Mouse (Mus musculus): ENCODE measurements around the gene Pinlyp. TPM values are rescaled to one million over a fixed set of nuclear protein-coding genes. Genes with fewer than 3 reads are reported as not detected.

Pinlyp gene
- total and polyA plus RNA-seq, 3 experiments: not detected

- intact Hi-C loops (cut with DNase I): loop anchor here (5.0 to 10.0 kb wide), 3 partner anchors 58 to 441 kb away; partner anchors contain the start of gene Rabac1
- Histone ChIP-seq H3K27ac (no peak overlapping the region), H3K36me3 (ENCODE audit: control insufficient read depth, insufficient read depth, low read length) (peaks cover 3% of the 10 kb centered on the region; the same call in 1 of the 2 replicates), H3K27me3 (ENCODE audit: control insufficient read depth, insufficient read depth, low read length) (no peaks in the 10 kb centered on the region), H3K4me3 (no peak overlapping the region), H3K9ac (ENCODE audit: low read depth, low read length) (no peak overlapping the region), H3K79me2 (replicated peaks; ENCODE audit: control insufficient read depth, insufficient read depth, low read length) (peaks cover 2% of the 10 kb centered on the region; the same call in 1 of the 2 replicates), H3K4me1 (ENCODE audit: control insufficient read depth, insufficient read depth, low read length) (peaks cover 2% of the 10 kb centered on the region; the same call in 1 of the 2 replicates)
- 75% methylated on average over 42 of the region's 42 CpGs for WGBS
- TF ChIP-seq EP300 (IDR thresholded peaks at IDR 0.05; ENCODE audit: insufficient read depth, low read depth, low read length) (no peak), POLR2A (IDR thresholded peaks at IDR 0.05; ENCODE audit: insufficient read depth, low read depth, low read length) (no peak), CTCF (IDR thresholded peaks at IDR 0.05) (no peak)
- no peak for DNase-seq
Observed at GRCm38 (mm10) chr7:24533806-24534205, 12.1 kb downstream of the Pinlyp start.

GRCm38 (mm10) chr7:24533031-24533571 lies 12.8 kb downstream of the Pinlyp start:
- TF ChIP-seq CTCF (IDR thresholded peaks at IDR 0.05): no peak
- no peak for TF ChIP-seq POLR2A (IDR thresholded peaks at IDR 0.05; ENCODE audit: insufficient read depth, low read depth, low read length)
- no peak for TF ChIP-seq EP300 (IDR thresholded peaks at IDR 0.05; ENCODE audit: insufficient read depth, low read depth, low read length)
- Histone ChIP-seq H3K4me3 (no peak overlapping the region), H3K27me3 (ENCODE audit: control insufficient read depth, insufficient read depth, low read length) (no peaks in the 10 kb centered on the region), H3K27ac (no peak overlapping the region), H3K36me3 (ENCODE audit: control insufficient read depth, insufficient read depth, low read length) (peaks cover 3% of the 10 kb centered on the region; the same call in 1 of the 2 replicates), H3K4me1 (ENCODE audit: control insufficient read depth, insufficient read depth, low read length) (peaks cover 2% of the 10 kb centered on the region; the same call in 1 of the 2 replicates), H3K79me2 (replicated peaks; ENCODE audit: control insufficient read depth, insufficient read depth, low read length) (peaks cover 2% of the 10 kb centered on the region; the same call in 1 of the 2 replicates), H3K9ac (ENCODE audit: low read depth, low read length) (no peak overlapping the region)
- DNase-seq: no peak
- intact Hi-C loops (cut with DNase I): loop anchor here (5.0 to 10.0 kb wide), 3 partner anchors 59 to 442 kb away; partner anchors contain the start of gene Rabac1
- WGBS: 87% methylated on average over 26 of the region's 28 CpGs

GRCm38 (mm10) chr7:24531211-24531971 lies 14.5 kb downstream of the Pinlyp start:
- no peak for TF ChIP-seq EP300 (IDR thresholded peaks at IDR 0.05; ENCODE audit: insufficient read depth, low read depth, low read length)
- peak; percentile 89 for TF ChIP-seq CTCF (IDR thresholded peaks at IDR 0.05)
- peaks cover 3% of the 10 kb centered on the region; the same call in 1 of the 2 replicates for H3K36me3 ChIP-seq (ENCODE audit: control insufficient read depth, insufficient read depth, low read length)
- peak; percentile 78 to 80 for DNase-seq
- H3K27ac ChIP-seq: peak overlapping the region; percentile 86
- H3K79me2 ChIP-seq (replicated peaks; ENCODE audit: control insufficient read depth, insufficient read depth, low read length): peaks cover 2% of the 10 kb centered on the region; the same call in 1 of the 2 replicates
- H3K9ac ChIP-seq (ENCODE audit: low read depth, low read length): peak overlapping the region; percentile 67
- intact Hi-C loops (cut with DNase I): loop anchor here (5.0 to 10.0 kb wide), 3 partner anchors 61 to 443 kb away; partner anchors contain the start of gene Rabac1
- no peaks in the 10 kb centered on the region for H3K27me3 ChIP-seq (ENCODE audit: control insufficient read depth, insufficient read depth, low read length)
- peaks cover 2% of the 10 kb centered on the region; the same call in 1 of the 2 replicates for H3K4me1 ChIP-seq (ENCODE audit: control insufficient read depth, insufficient read depth, low read length)
- 2% methylated on average over 43 of the region's 43 CpGs for WGBS
- peak overlapping the region; percentile 61 for H3K4me3 ChIP-seq

DNA sequence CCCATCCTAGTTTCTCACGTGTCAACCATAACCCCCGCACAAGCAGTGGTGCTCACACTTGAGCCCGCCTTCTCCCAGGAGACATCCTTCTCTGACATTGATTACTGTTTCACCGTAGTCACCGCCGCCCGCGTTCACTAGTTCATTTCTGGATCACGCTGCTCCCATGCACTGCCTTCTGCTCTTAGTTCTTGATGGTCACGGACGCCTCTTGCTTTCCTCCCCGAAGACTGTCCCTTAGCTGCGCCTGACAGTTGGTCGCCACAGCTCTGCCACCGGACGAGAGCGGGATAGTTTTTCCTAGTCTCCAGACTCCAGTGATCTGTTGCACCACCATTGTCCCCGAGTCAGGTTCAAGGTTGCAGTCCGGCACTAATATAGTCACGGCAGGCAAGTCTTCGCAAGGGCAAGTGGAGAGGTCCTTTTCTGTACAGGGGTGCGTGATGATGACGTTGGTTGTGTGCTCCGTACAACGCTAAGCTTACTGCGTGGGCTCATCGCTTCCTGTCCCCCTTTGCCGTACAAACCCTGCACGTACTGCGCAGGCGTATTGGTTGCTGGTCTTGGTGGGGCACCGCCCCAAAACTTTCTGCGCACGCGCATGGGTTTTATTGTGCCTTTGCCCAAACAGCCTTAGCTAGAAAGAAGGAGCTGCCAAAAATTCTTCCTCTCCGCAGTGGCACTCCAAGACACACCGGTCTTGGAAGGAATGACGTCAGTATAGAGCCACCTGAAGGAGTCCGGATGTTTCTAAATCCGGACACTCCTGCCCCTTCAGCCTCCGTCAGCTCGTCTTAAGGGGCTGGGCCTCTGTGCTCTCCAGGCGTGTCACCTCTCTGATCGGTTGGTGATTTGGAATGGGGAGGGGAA lies 15.6 kb downstream of the Pinlyp start, which contains the start of gene Irgq:
Irgq (plus strand) TSS at position 628 of the 870 bp plus-strand sequence.
- DNase-seq: peak; percentile 98
- Histone ChIP-seq H3K4me1 (ENCODE audit: control insufficient read depth, insufficient read depth, low read length) (peaks cover 2% of the 10 kb centered on the region; the same call in 1 of the 2 replicates), H3K36me3 (ENCODE audit: control insufficient read depth, insufficient read depth, low read length) (peaks cover 3% of the 10 kb centered on the region; the same call in 1 of the 2 replicates), H3K79me2 (replicated peaks; ENCODE audit: control insufficient read depth, insufficient read depth, low read length) (peaks cover 2% of the 10 kb centered on the region; the same call in 1 of the 2 replicates), H3K4me3 (peak within 1 kb of the TSS; percentile 61), H3K27me3 (ENCODE audit: control insufficient read depth, insufficient read depth, low read length) (no peaks in the 10 kb centered on the region), H3K27ac (peak within 1 kb of the TSS; percentile 86), H3K9ac (ENCODE audit: low read depth, low read length) (peak within 1 kb of the TSS; percentile 77)
- WGBS: under 1% methylated on average over 44 of the region's 44 CpGs
- TF ChIP-seq CTCF (IDR thresholded peaks at IDR 0.05) (no peak), EP300 (IDR thresholded peaks at IDR 0.05; ENCODE audit: insufficient read depth, low read depth, low read length) (peak; percentile 86; the same call in 1 of the 2 replicates), POLR2A (IDR thresholded peaks at IDR 0.05; ENCODE audit: insufficient read depth, low read depth, low read length) (peak; percentile 83)
- intact Hi-C loops (cut with DNase I): loop anchor here (1.0 to 10.0 kb wide), 5 partner anchors 17 to 445 kb away; partner anchors contain the start of genes Rabac1 and Zfp428

DNA sequence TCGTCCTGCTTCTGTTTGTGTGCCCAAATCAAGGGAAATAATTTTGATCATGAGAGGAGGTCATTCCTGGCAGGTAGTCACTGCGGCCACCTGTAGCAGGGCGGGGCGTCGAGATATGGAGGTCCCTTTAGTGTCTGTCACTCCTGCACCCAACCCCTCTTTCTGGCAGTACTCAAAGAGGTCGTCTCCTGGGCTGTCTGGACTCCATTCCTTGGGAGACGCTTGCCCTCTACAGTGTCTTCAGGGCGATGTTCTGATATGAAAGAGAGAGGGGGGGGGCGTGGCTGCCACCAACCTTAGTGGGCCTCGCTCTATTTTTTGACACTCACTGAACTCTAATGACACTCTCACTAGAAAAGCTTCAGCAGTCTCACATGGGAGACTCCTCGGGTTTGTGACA lies 16.3 kb downstream of the Pinlyp start:
- TF ChIP-seq CTCF (IDR thresholded peaks at IDR 0.05) (no peak), EP300 (IDR thresholded peaks at IDR 0.05; ENCODE audit: insufficient read depth, low read depth, low read length) (no peak), POLR2A (IDR thresholded peaks at IDR 0.05; ENCODE audit: insufficient read depth, low read depth, low read length) (no peak)
- WGBS: 39% methylated on average over 11 of the region's 11 CpGs
- no peak for DNase-seq
- Histone ChIP-seq H3K36me3 (ENCODE audit: control insufficient read depth, insufficient read depth, low read length) (peaks cover 3% of the 10 kb centered on the region; the same call in 1 of the 2 replicates), H3K79me2 (replicated peaks; ENCODE audit: control insufficient read depth, insufficient read depth, low read length) (peaks cover 2% of the 10 kb centered on the region; the same call in 1 of the 2 replicates), H3K4me3 (peak overlapping the region; percentile 61), H3K4me1 (ENCODE audit: control insufficient read depth, insufficient read depth, low read length) (peaks cover 2% of the 10 kb centered on the region; the same call in 1 of the 2 replicates), H3K27me3 (ENCODE audit: control insufficient read depth, insufficient read depth, low read length) (no peaks in the 10 kb centered on the region), H3K9ac (ENCODE audit: low read depth, low read length) (peak overlapping the region; percentile 77), H3K27ac (peak overlapping the region; percentile 86)
- intact Hi-C loops (cut with DNase I): loop anchor here (5.0 kb wide), 1 partner anchor 57 kb away; no protein-coding TSS in a partner anchor

Data from heart, adult 2 months (tissue).